Mouse (Mus musculus) regulatory T cell (primary cell): Measurements from ENCODE around the gene Aen.

Experiments
- in situ Hi-C: fragments of 300-600 bp; cut with MboI, MseI; formaldehyde crosslinking; loops from one replicate; pipeline ENCODE4 v1.15.1; 2025; ENCODE audit warnings: high pct_unique_total_duplicates

The Aen gene

GRCm38 (mm10) chr7:78893917-78894316 is 1.7 kb upstream of the Aen start:
- in situ Hi-C loops, result loop anchor here (5.0 kb wide), 2 partner anchors 42 to 102 kb away; no protein-coding TSS in a partner anchor

- in situ Hi-C loops, result no loop called here
Measured at GRCm38 (mm10) chr7:78895021-78895652, 517 bp upstream of the Aen start.

GRCm38 (mm10) chr7:78897567-78897966 is 1.9 kb downstream of the Aen start:
- in situ Hi-C loops, result no loop called here

GRCm38 (mm10) chr7:78903174-78903870 is 7.7 kb downstream of the Aen start:
- in situ Hi-C loops, result no loop called here

- in situ Hi-C loops, result no loop called here
Measured at GRCm38 (mm10) chr7:78904175-78904574, 8.5 kb downstream of the Aen start.

- in situ Hi-C loops, result no loop called here
Measured at GRCm38 (mm10) chr7:78909026-78909425, 13.4 kb downstream of the Aen start.

- in situ Hi-C loops, result no loop called here
Measured at GRCm38 (mm10) chr7:78910336-78911098, 14.9 kb downstream of the Aen start.

GRCm38 (mm10) chr7:78911209-78911608 is 15.6 kb downstream of the Aen start:
- in situ Hi-C loops, result no loop called here

GRCm38 (mm10) chr7:78912253-78912973 is 16.8 kb downstream of the Aen start:
- in situ Hi-C loops, result no loop called here

GRCm38 (mm10) chr7:78912974-78913474 is 17.4 kb downstream of the Aen start, which contains the start of gene Isg20:
Gene Isg20, plus strand, starts transcription at chr7:78913424.
- in situ Hi-C loops, result no loop called here

- in situ Hi-C loops, result no loop called here
Measured at GRCm38 (mm10) chr7:78913649-78914544, 18.2 kb downstream of the Aen start.

GRCm38 (mm10) chr7:78914545-78914845 is 18.8 kb downstream of the Aen start:
- in situ Hi-C loops, result no loop called here

- in situ Hi-C loops, result no loop called here
Measured at GRCm38 (mm10) chr7:78914896-78915510, 19.3 kb downstream of the Aen start.

GRCm38 (mm10) chr7:78918686-78919085 is 23.0 kb downstream of the Aen start:
- in situ Hi-C loops, result no loop called here

GRCm38 (mm10) chr7:78922506-78922905 is 26.9 kb downstream of the Aen start:
- in situ Hi-C loops, result loop anchor here (5.0 kb wide), 1 partner anchor 160 kb away; no protein-coding TSS in a partner anchor

- in situ Hi-C loops, result loop anchor here (5.0 kb wide), 1 partner anchor 158 kb away; no protein-coding TSS in a partner anchor
Measured at GRCm38 (mm10) chr7:78924300-78924699, 28.6 kb downstream of the Aen start.

GRCm38 (mm10) chr7:78924796-78925195 is 29.1 kb downstream of the Aen start:
- in situ Hi-C loops, result loop anchor here (5.0 kb wide), 1 partner anchor 158 kb away; no protein-coding TSS in a partner anchor

GRCm38 (mm10) chr7:78925680-78926079 is 30.0 kb downstream of the Aen start:
- in situ Hi-C loops, result no loop called here

- in situ Hi-C loops, result no loop called here
Measured at GRCm38 (mm10) chr7:78926156-78926555, 30.5 kb downstream of the Aen start.

- in situ Hi-C loops, result no loop called here
Measured at GRCm38 (mm10) chr7:78927266-78927665, 31.6 kb downstream of the Aen start.
